14 mouse cellular contexts compared by ENCODE assay signal in the genomic region with DNA sequence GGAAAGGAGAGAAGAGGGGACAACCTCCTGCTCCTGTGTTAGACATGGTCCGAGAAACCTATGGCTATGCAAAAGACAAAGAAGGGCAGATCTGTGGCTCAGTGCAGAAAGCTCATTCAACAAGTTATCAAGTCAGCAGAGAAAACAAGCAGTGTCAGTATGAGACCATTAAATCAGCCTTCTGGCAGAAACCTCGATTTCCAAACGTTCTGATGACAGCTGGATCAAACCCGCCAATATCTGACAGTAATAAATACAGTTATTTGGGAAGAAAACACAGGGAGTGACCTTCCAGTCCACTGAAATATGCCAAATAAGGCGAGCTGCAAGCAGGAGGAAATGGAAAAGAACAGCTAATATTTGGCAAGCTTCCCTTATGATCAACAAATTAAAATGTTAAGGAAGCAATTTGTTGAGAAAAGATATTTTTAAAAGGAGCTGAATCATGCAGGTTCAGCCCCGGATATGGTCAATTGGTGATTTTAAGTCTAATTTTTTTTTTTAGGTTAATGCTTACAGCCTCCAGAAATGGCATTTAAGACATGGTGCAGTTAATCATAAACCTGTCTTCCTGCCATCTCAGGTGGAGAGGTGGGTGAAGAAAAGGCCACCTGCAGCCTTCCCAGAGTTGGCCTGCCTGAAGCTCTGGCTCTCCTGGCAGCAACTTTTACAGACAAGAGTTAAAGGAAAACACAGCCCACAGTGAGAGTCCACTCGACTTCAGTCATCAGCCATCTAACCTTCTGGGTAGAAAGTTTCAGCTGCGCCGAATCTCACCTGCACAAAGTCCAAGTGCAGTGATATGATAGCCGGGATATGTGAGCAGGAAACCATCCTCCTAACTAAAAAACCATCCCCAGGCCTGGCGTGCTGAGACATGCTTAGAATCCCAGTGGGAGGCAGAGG. TPM values are rescaled to one million over a fixed set of nuclear protein-coding genes. Genes with fewer than 3 reads are reported as not detected.
DNase-seq lines count a peak whose midpoint lies in the region; ATAC-seq and TF ChIP-seq lines count a peak whose summit lies in the region.
"Had no signal": no experiment of that assay in that cellular context is flagged by ENCODE, and none has a peak within 500 bp of the region (broad histone marks: within the 10 kb centered on the region; RNA-seq: fewer than 3 reads in every experiment).

No protein-coding gene starts in this region.

- no peak for ATAC-seq in lung, embryonic 15.5 days (ENCODE audit: borderline replicate concordance, extremely low read depth, low FRiP score, low TSS enrichment)
- peak; percentile 29; the same call in 1 of the 2 replicates for ATAC-seq in intestine, embryonic 15.5 days
- ATAC-seq in kidney, embryonic 15.5 days (replicated peaks; ENCODE audit: low FRiP score): no peak
- ATAC-seq: forebrain, embryonic 15.5 days had no signal

- H3K4me2 ChIP-seq in lung, embryonic 15.5 days: peak overlapping the region; percentile 27; the same call in 1 of the 2 replicates
- H3K4me2 ChIP-seq in intestine, embryonic 15.5 days (replicated peaks): no peak overlapping the region
- H3K4me2 ChIP-seq in kidney, embryonic 15.5 days: peak overlapping the region; percentile 8; the same call in 1 of the 2 replicates
- H3K4me2 ChIP-seq: forebrain, embryonic 15.5 days; limb, embryonic 13.5 days; neural tube, embryonic 15.5 days had no signal

- H3K79me2 ChIP-seq in macrophage (ENCODE audit: inconsistent target): peaks cover 100% of the 10 kb centered on the region

- H3K36me3 ChIP-seq in lung, embryonic 15.5 days: no peaks in the 10 kb centered on the region
- no peaks in the 10 kb centered on the region for H3K36me3 ChIP-seq in intestine, embryonic 15.5 days
- H3K36me3 ChIP-seq in kidney, embryonic 15.5 days: no peaks in the 10 kb centered on the region
- no peaks in the 10 kb centered on the region for H3K36me3 ChIP-seq in macrophage (ENCODE audit: inconsistent target)
- H3K36me3 ChIP-seq: forebrain, embryonic 15.5 days; limb, embryonic 13.5 days; neural tube, embryonic 15.5 days had no signal

- no peak for TF ChIP-seq POLR2A in lung, adult 2 months (IDR thresholded peaks at IDR 0.05; ENCODE audit: borderline replicate concordance, extremely low read depth, low read depth, low read length)

- no peaks in the 10 kb centered on the region for H3K27me3 ChIP-seq in lung, embryonic 15.5 days
- H3K27me3 ChIP-seq in intestine, embryonic 15.5 days (replicated peaks): no peaks in the 10 kb centered on the region
- H3K27me3 ChIP-seq in kidney, embryonic 15.5 days: no peaks in the 10 kb centered on the region
- H3K27me3 ChIP-seq: forebrain, embryonic 15.5 days; limb, embryonic 13.5 days; neural tube, embryonic 15.5 days had no signal

- H3K4me3 ChIP-seq in lung, embryonic 15.5 days: no peak overlapping the region
- H3K4me3 ChIP-seq in lung, adult 2 months (replicated peaks; ENCODE audit: extremely low read depth, low read depth, low read length): no peak overlapping the region
- H3K4me3 ChIP-seq in intestine, embryonic 15.5 days (replicated peaks): no peak overlapping the region
- H3K4me3 ChIP-seq in kidney, embryonic 15.5 days (replicated peaks): no peak overlapping the region
- no peak overlapping the region for H3K4me3 ChIP-seq in macrophage (ENCODE audit: inconsistent target)
- H3K4me3 ChIP-seq: forebrain, embryonic 15.5 days; limb, embryonic 13.5 days; neural tube, embryonic 15.5 days had no signal

- 53% methylated on average over 11 of the region's 11 CpGs for WGBS in lung, embryonic 15.5 days
- WGBS in lung, adult 2 months: 47% methylated on average over 11 of the region's 11 CpGs
- WGBS in intestine, embryonic 15.5 days: 56% methylated on average over 11 of the region's 11 CpGs
- WGBS in kidney, embryonic 15.5 days: 60% methylated on average over 11 of the region's 11 CpGs
- 62% methylated on average over 11 of the region's 11 CpGs for WGBS in macrophage (ENCODE audit: missing documents)

- intact Hi-C loops in left cerebral cortex, postnatal 4 days (cut with DNase I): no loop called here

- no peak for DNase-seq in lung, adult 2 months
- DNase-seq in left cerebral cortex, postnatal 4 days: no peak
- no peak for DNase-seq in adrenal gland, postnatal 25 days
- DNase-seq: adrenal gland, postnatal 14 days; gastrocnemius, postnatal 10 days; layer of hippocampus, postnatal 36 days; right cerebral cortex, adult 18-20 months had no signal

- H3K27ac ChIP-seq in lung, embryonic 15.5 days: peak overlapping the region; percentile 74
- H3K27ac ChIP-seq in intestine, embryonic 15.5 days: peak overlapping the region; percentile 37
- peak overlapping the region; percentile 80 for H3K27ac ChIP-seq in kidney, embryonic 15.5 days
- H3K27ac ChIP-seq in macrophage: peak overlapping the region; percentile 86
- H3K27ac ChIP-seq: forebrain, embryonic 15.5 days; limb, embryonic 13.5 days; neural tube, embryonic 15.5 days had no signal

- H3K9ac ChIP-seq in lung, embryonic 15.5 days: no peak overlapping the region
- H3K9ac ChIP-seq in intestine, embryonic 15.5 days: no peak overlapping the region
- no peak overlapping the region for H3K9ac ChIP-seq in kidney, embryonic 15.5 days
- H3K9ac ChIP-seq: forebrain, embryonic 15.5 days; limb, embryonic 13.5 days; neural tube, embryonic 15.5 days had no signal

- no peak for TF ChIP-seq CTCF in lung, adult 2 months (IDR thresholded peaks at IDR 0.05; ENCODE audit: insufficient read depth, low read length)

- no peaks in the 10 kb centered on the region for H3K9me3 ChIP-seq in lung, embryonic 15.5 days
- H3K9me3 ChIP-seq in intestine, embryonic 15.5 days: no peaks in the 10 kb centered on the region
- no peaks in the 10 kb centered on the region for H3K9me3 ChIP-seq in kidney, embryonic 15.5 days (replicated peaks)
- H3K9me3 ChIP-seq: forebrain, embryonic 15.5 days; limb, embryonic 13.5 days; neural tube, embryonic 15.5 days had no signal

- peaks cover 60% of the 10 kb centered on the region for H3K4me1 ChIP-seq in lung, embryonic 15.5 days
- peaks cover 23% of the 10 kb centered on the region for H3K4me1 ChIP-seq in lung, adult 2 months (ENCODE audit: control insufficient read depth, insufficient read depth, low read length)
- H3K4me1 ChIP-seq in intestine, embryonic 15.5 days (replicated peaks): peaks cover 40% of the 10 kb centered on the region
- peaks cover 52% of the 10 kb centered on the region for H3K4me1 ChIP-seq in kidney, embryonic 15.5 days
- H3K4me1 ChIP-seq: forebrain, embryonic 15.5 days had no signal

RNA-seq across cellular contexts. Expression of gene Cux1, which starts 33.7 kb away (rescaled TPM):
- polyA plus RNA-seq in lung, embryonic 15.5 days (2015; fragmentation: Nextera tagmentation; extraction: Ambion mirVana): 100 and 114 TPM in 2 replicates
- 45.9 and 46.6 TPM in 2 replicates for polyA plus RNA-seq in lung, adult 2 months (2012; rRNA removed)
- polyA plus RNA-seq in intestine, embryonic 15.5 days (2015; fragmentation: Nextera tagmentation; extraction: Ambion mirVana): 62.5 and 68.2 TPM in 2 replicates
- polyA plus RNA-seq in kidney, embryonic 15.5 days (2015; fragmentation: Nextera tagmentation; extraction: Ambion mirVana): 108 and 110 TPM in 2 replicates
- total RNA-seq in macrophage (2018; cell fraction: chromatin; rRNA removed): 100 to 1,000 TPM; 101 to 292 (median 211) TPM
- 100 to 1,000 TPM in 13 of 26 experiments, 10 to 100 TPM in 13; 59.0 to 130 (median 88.9) TPM for total RNA-seq in macrophage (2018; cell fraction: cytosol; rRNA removed)
- total RNA-seq in macrophage (2018; cell fraction: nucleus; rRNA removed): 100 to 1,000 TPM in 13 of 26 experiments, 10 to 100 TPM in 13; 54.0 to 213 (median 107) TPM
- polyA plus RNA-seq in macrophage (2018): 67.9 to 131 TPM (median 89.9 TPM) in 3 replicates
- 100 to 1,000 TPM; 163 to 173 TPM for total RNA-seq in left cerebral cortex, postnatal 4 days (2021)
- total RNA-seq in adrenal gland, postnatal 25 days (2021): 109 and 110 TPM in 2 replicates
